Mouse (Mus musculus) erythroid progenitor cell, adult 5-6 weeks (primary cell): ENCODE measurements at regions not wholly inside any gene's neighbourhood (a gene's known extent, or its start where the extent isn't known, plus 50 kb on each side); places are given as distances from the start of the nearest gene placed in this dataset.
A peak's percentile ranks its signal among the peaks of the same experiment; 100 is the strongest.
"Not testable (repeated sequence)": the region's sequence is repeated elsewhere in the genome, so short reads cannot be mapped to it uniquely, and the experiment has no call there.

ENCODE experiments used
- ATAC-seq: replicated peaks from 2 replicates; pipeline ENCODE4 v1.8.0; 2016; ENCODE audit warnings: moderate number of reproducible peaks, mild to moderate bottlenecking, moderate TSS enrichment, inconsistent platforms; ENCODE audit not compliant: poor library complexity, low FRiP score, severe bottlenecking

DNA sequence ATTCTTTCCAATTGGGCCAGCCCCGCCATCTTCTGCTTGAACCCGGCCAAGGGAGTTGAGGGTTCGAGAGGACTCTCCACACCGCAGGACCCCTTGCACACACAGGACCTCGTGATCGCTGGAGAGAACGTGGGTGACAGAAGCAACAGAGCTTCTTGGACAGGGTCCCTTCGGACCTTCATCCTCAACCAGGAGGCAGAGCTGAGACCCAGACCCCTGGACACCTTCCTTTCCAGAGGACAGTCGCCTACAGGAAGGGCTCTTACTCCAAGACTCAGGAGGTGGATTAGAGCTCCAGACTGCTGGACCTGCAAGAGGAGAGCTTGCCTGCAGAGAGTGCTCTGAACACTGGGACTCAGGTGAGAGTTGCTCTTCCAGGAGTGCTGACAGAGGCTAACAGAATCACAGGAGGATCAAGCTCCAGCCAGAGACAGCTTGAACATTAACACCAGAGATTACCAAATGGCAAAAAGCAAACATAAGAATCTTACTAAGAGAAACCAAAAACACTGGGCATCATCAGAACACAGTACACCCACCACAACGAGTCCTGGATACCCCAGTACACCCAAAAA lies 99.3 kb upstream of the Arid1b start:
- ATAC-seq, result not testable (repeated sequence)

- ATAC-seq, result no peak
These were observed 91.0 kb upstream of the Arid1b start for GRCm38 (mm10) chr17:4903129-4903528.

DNA sequence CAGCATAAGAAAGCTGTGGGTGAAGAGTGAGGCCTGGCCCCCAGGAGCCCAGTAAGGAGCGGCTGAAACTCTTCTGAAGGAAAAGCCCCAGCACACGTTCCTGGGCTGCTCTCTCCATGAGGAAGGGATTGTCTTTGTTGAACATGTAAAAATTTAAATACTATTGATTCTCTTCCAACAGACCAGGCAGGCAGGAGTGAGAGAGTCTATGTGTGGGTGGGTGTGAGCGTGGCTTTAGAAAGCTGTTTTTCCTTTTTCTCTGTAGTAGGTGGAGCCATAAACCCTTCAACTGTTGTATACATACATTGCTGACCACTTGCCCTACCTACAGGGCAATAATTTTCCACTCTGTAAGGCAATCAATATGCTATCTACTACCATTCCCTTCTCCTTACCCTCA lies 87.6 kb upstream of the Arid1b start:
- no peak for ATAC-seq

DNA sequence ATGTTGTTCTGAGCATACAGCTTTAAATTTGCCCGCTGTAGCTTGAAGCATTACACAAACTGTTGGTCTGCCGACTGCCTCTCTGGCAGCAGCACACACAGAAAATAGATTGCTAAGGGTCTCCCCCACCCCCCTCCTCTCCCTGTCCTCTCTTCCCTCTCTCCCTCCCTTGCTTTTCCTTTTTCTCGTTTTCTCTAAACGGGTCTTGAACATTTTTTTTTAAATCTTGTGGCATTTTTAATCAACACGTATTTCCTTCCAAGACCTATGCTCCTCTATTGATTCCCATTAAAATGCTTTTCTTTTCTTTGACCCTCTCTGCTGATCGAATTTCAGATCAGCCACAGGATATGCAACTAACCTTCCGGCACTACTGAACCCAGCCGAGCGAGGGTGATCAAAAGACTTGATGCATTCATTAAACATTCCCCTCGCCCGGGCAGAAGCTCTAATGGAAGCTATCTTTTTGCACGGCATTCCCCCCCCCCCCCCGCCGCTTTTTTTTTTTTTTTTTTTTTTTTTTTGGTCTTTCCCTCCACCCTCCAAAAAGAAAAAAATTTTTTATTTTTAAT lies 86.9 kb upstream of the Arid1b start:
- ATAC-seq, result no peak

- peak; percentile 89 for ATAC-seq
These were observed 86.1 kb upstream of the Arid1b start for GRCm38 (mm10) chr17:4907841-4908571.

DNA sequence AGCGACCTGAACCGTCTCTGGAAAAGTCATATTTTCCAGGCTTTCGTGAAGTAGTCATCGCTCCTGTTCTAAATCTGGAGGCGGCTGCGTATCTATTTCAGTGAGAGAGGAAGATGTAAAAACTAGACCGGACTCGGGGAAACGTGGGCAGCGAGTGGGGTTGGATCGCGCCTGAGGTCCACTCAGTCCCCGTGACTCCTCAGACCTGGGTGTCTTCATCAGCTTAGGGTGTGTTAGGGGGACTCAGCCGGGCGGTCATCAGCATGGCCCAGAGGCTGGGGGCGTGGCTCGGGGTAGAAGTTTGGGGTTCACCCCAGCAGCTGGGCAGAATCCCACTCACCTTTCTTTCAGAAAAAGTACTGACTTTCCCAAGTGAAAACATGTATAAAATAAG lies 85.6 kb upstream of the Arid1b start:
- ATAC-seq, result 0 out of 2 replicates have a peak, but pooled peaks have one; percentile 12

GRCm38 (mm10) chr17:4910182-4910581 lies 84.0 kb upstream of the Arid1b start:
- ATAC-seq, result no peak

- ATAC-seq, result no peak
These were observed 81.1 kb upstream of the Arid1b start for GRCm38 (mm10) chr17:4913001-4913400.

GRCm38 (mm10) chr17:4919866-4920495 lies 74.2 kb upstream of the Arid1b start:
- no peak for ATAC-seq

- no peak for ATAC-seq
These were observed 73.0 kb upstream of the Arid1b start for GRCm38 (mm10) chr17:4921121-4921520.

DNA sequence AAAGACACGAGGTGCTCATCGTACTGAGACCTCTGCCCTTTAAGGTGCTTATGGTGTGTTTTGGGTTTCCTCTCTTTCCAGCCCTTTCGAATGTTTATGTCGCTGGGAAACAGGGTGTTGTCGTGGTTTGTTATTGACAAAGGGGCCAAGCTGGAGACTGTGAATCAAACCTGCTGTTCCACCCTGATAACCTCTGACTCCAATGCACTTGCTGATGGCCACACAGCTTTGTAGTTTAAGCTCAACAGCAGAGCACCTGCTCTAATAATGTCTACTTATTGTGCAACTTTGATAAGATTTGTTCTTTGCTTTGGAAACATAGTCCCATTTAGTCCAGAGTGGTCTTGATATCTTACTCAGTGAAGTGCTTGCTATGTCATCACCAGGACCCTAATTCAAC lies 65.5 kb upstream of the Arid1b start:
- ATAC-seq, result no peak

GRCm38 (mm10) chr17:4935268-4935667 lies 58.9 kb upstream of the Arid1b start:
- ATAC-seq, result no peak

- no peak for ATAC-seq
These were observed 53.5 kb upstream of the Arid1b start for GRCm38 (mm10) chr17:4940589-4940988.

- no peak for ATAC-seq
These were observed 52.8 kb upstream of the Arid1b start for GRCm38 (mm10) chr17:4941286-4941800.

DNA sequence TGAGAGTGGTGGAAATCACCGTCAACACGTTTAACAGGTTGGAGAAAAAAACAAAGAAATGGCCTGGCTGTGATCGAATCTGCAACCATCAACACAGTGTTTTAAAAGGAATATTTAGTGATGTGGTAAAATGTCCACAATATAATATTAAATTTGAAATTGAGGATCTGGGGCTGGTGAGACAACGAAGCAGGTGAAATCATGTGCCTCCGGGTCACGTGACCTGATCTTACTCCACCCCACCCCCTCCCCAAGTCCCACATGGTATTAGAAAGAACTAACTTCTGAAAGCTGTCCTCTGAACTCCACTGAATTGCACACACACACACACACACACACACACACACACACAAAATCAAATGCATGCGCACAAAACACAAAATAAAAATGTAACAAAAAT lies 51.3 kb upstream of the Arid1b start:
- ATAC-seq, result no peak
